Mouse (Mus musculus) midbrain, postnatal 0 days (tissue): ENCODE measurements around the gene St6gal1. TPM values are rescaled to one million over a fixed set of nuclear protein-coding genes. Genes with fewer than 3 reads are reported as not detected.

ENCODE experiments used
- ATAC-seq: fragments of 200-750 bp; cut with Nextera tagmentation; 2 replicates; pipeline ENCODE4 v1.8.0; 2017; ENCODE audit warnings: moderate number of reproducible peaks, mild to moderate bottlenecking, moderate TSS enrichment, moderate library complexity; ENCODE audit not compliant: low FRiP score
- DNase-seq: peaks from one replicate; pipeline ENCODE4 v3.0.0-alpha.2; 2015; ENCODE audit warnings: low spot score
- H3K27ac ChIP-seq: fragments of 300-500 bp; sonication (generic); 2 replicates; pipeline ENCODE4 v1.5.1; 2014; ENCODE audit warnings: low read depth, mild to moderate bottlenecking, low read length, mixed read lengths
- H3K27me3 ChIP-seq: fragments of 300-500 bp; sonication (generic); 2 replicates; pipeline ENCODE4 v1.6.1; 2014; ENCODE audit warnings: low read length, control low read depth, mixed read lengths; ENCODE audit not compliant: insufficient read depth
- H3K36me3 ChIP-seq: fragments of 300-500 bp; sonication (generic); 2 replicates; pipeline ENCODE4 v1.6.1; 2014; ENCODE audit warnings: low read length, control low read depth, mixed read lengths; ENCODE audit not compliant: insufficient read depth
- H3K4me1 ChIP-seq: fragments of 300-500 bp; sonication (generic); 2 replicates; pipeline ENCODE4 v1.6.1; 2014; ENCODE audit warnings: mild to moderate bottlenecking, control low read depth, antibody characterized with exemption, low read length, mixed read lengths; ENCODE audit not compliant: insufficient read depth
- H3K4me2 ChIP-seq: fragments of 300-500 bp; sonication (generic); 2 replicates; pipeline ENCODE4 v1.6.1; 2014; ENCODE audit warnings: low read depth, mild to moderate bottlenecking, low read length, mixed read lengths; ENCODE audit not compliant: poor library complexity, severe bottlenecking
- H3K4me3 ChIP-seq: fragments of 300-500 bp; sonication (generic); 2 replicates; pipeline ENCODE4 v1.5.1; 2014; ENCODE audit warnings: low read depth, mild to moderate bottlenecking, low read length, moderate library complexity
- H3K9ac ChIP-seq: fragments of 300-500 bp; sonication (generic); replicated peaks from 2 replicates; pipeline ENCODE4 v1.6.1; 2014; ENCODE audit warnings: mild to moderate bottlenecking, low read length, moderate library complexity, mixed read lengths; ENCODE audit not compliant: poor library complexity, severe bottlenecking
- H3K9me3 ChIP-seq: fragments of 300-500 bp; sonication (generic); 2 replicates; pipeline ENCODE4 v1.6.1; 2016; ENCODE audit warnings: low read length, control low read depth
- CTCF ChIP-seq: IDR thresholded peaks from 2 replicates; pipeline ENCODE4 v1.5.1; 2016; ENCODE audit warnings: antibody characterized with exemption, mild to moderate bottlenecking
- WGBS: fragments of 180-500 bp; shearing (Covaris S2); extraction: QIAGEN DNeasy Blood & Tissue Kit; methylation state at CpG from one replicate; pipeline ENCODE4 v1.1.7; 2014; 5-methylcytosine and 5-hydroxymethylcytosine counted together
- polyA plus RNA-seq: library from polyadenylated mRNA; unstranded; fragments of >200 nt; fragmentation: Nextera tagmentation; extraction: Ambion mirVana; gene quantifications from 2 replicates; pipeline ENCODE4 v1.2.1, GENCODE M21; 2015
- total RNA-seq: library from RNA; depleted of rRNA; stranded (reverse); fragments of >200 nt; gene quantifications from 2 replicates; pipeline ENCODE4 v1.2.3, GENCODE M21; 2014

The St6gal1 gene
- total and polyA plus RNA-seq, 2 experiments from 2014 or later = 12.0 to 20.6 TPM

- 83% methylated on average over 3 of the region's 3 CpGs for WGBS
- no peak for TF ChIP-seq CTCF
- Histone ChIP-seq H3K27ac (no peak overlapping the region), H3K4me3 (no peak overlapping the region), H3K9me3 (no peaks in the 10 kb centered on the region), H3K27me3 (no peaks in the 10 kb centered on the region), H3K9ac (no peak overlapping the region), H3K36me3 (peaks cover 5% of the 10 kb centered on the region; the same call in 1 of the 2 replicates), H3K4me2 (no peak overlapping the region), H3K4me1 (no peaks in the 10 kb centered on the region)
- DNase-seq (no peak), ATAC-seq (no peak)
These were observed 95.5 kb downstream of the St6gal1 start for GRCm38 (mm10) chr16:23320025-23320424.

GRCm38 (mm10) chr16:23320579-23320978, 96.0 kb downstream of the St6gal1 start:
- H3K36me3 ChIP-seq = peaks cover 5% of the 10 kb centered on the region; the same call in 1 of the 2 replicates
- no peak overlapping the region for H3K9ac ChIP-seq
- ATAC-seq = no peak
- H3K27me3 ChIP-seq = no peaks in the 10 kb centered on the region
- TF ChIP-seq CTCF = no peak
- no peak overlapping the region for H3K27ac ChIP-seq
- H3K4me2 ChIP-seq = no peak overlapping the region
- WGBS = 98% methylated on average over 6 of the region's 6 CpGs
- H3K4me3 ChIP-seq = no peak overlapping the region
- DNase-seq = no peak
- H3K4me1 ChIP-seq = no peaks in the 10 kb centered on the region
- no peaks in the 10 kb centered on the region for H3K9me3 ChIP-seq

GRCm38 (mm10) chr16:23322453-23322852, 97.9 kb downstream of the St6gal1 start:
- Histone ChIP-seq H3K9ac (no peak overlapping the region), H3K27me3 (no peaks in the 10 kb centered on the region), H3K27ac (no peak overlapping the region), H3K9me3 (no peaks in the 10 kb centered on the region), H3K4me3 (no peak overlapping the region), H3K36me3 (peaks cover 5% of the 10 kb centered on the region; the same call in 1 of the 2 replicates), H3K4me2 (no peak overlapping the region), H3K4me1 (no peaks in the 10 kb centered on the region)
- DNase-seq = no peak
- no peak for TF ChIP-seq CTCF
- no peak for ATAC-seq

GRCm38 (mm10) chr16:23323915-23324314, 99.4 kb downstream of the St6gal1 start:
- Histone ChIP-seq H3K9me3 (no peaks in the 10 kb centered on the region), H3K27me3 (no peaks in the 10 kb centered on the region), H3K36me3 (peaks cover 5% of the 10 kb centered on the region; the same call in 1 of the 2 replicates), H3K4me3 (no peak overlapping the region), H3K9ac (no peak overlapping the region), H3K4me1 (no peaks in the 10 kb centered on the region), H3K4me2 (no peak overlapping the region), H3K27ac (no peak overlapping the region)
- WGBS = 12% methylated on average over 3 of the region's 3 CpGs
- TF ChIP-seq CTCF = no peak
- peak; percentile 12 for DNase-seq
- ATAC-seq = no peak

GRCm38 (mm10) chr16:23324867-23325650, 100.5 kb downstream of the St6gal1 start:
- H3K9me3 ChIP-seq = no peaks in the 10 kb centered on the region
- 74% methylated on average over 6 of the region's 6 CpGs for WGBS
- no peak for TF ChIP-seq CTCF
- no peaks in the 10 kb centered on the region for H3K4me1 ChIP-seq
- no peak for DNase-seq
- no peak overlapping the region for H3K4me2 ChIP-seq
- peaks cover 5% of the 10 kb centered on the region; the same call in 1 of the 2 replicates for H3K36me3 ChIP-seq
- no peaks in the 10 kb centered on the region for H3K27me3 ChIP-seq
- no peak overlapping the region for H3K9ac ChIP-seq
- H3K27ac ChIP-seq = no peak overlapping the region
- H3K4me3 ChIP-seq = no peak overlapping the region
- ATAC-seq = no peak

- no peaks in the 10 kb centered on the region for H3K27me3 ChIP-seq
- no peak overlapping the region for H3K4me3 ChIP-seq
- H3K9ac ChIP-seq = no peak overlapping the region
- H3K4me1 ChIP-seq = no peaks in the 10 kb centered on the region
- H3K9me3 ChIP-seq = no peaks in the 10 kb centered on the region
- no peak overlapping the region for H3K27ac ChIP-seq
- DNase-seq (no peak), ATAC-seq (no peak)
- 91% methylated on average over 6 of the region's 6 CpGs for WGBS
- H3K36me3 ChIP-seq = no peaks in the 10 kb centered on the region; the same call in 1 of the 2 replicates
- TF ChIP-seq CTCF = no peak
- H3K4me2 ChIP-seq = no peak overlapping the region
These were observed 102.1 kb downstream of the St6gal1 start for GRCm38 (mm10) chr16:23326664-23327063.
